Mouse (Mus musculus) kidney, postnatal 4 days (tissue): ENCODE measurements around the gene Kalrn.
A peak's percentile ranks its signal among the peaks of the same experiment; 100 is the strongest.

Experiments used
- DNase-seq, 2 experiments: peaks; one replicate each; pipeline ENCODE4 v3.0.0; 2021; ENCODE audit warnings: mixed read lengths in 2 of 2

Gene Kalrn

DNA sequence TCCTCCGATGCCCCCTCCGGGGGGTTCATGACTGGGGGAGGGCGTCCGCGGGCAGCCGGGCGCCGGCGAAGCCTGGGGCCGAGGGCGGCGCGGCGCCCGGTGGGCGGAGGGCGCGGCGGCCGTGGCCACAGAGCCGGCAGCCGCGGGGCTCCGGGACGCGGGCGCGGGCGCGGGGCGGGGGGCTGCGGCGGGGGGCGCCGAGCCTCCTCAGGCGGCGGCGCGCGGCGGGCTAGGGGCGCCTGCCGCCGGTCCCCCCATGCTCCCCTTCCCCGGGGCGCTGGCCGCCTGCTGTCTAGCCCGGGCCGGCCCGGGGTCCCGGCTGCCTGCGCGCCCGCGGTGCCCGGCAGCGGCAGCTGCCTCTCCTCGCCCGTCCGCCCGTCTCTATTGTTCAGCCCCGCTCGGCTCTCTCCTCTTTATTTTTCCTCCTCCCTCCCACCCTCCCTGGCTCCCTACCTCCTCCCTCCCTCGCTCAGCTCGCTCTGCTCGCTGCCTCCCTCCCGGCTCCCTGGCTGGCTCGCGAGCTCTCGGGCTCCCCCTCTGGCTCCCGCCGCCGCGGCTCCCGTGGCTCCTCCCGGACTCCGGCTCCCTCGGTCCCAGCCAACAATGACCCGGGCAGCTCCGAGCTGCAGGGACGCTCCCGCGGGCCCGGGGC is at the start of gene Kalrn:
Gene Kalrn (minus strand): TSS at position 382 of the 652 bp plus-strand sequence.
- peak; percentile 94 to 95 for DNase-seq

DNA sequence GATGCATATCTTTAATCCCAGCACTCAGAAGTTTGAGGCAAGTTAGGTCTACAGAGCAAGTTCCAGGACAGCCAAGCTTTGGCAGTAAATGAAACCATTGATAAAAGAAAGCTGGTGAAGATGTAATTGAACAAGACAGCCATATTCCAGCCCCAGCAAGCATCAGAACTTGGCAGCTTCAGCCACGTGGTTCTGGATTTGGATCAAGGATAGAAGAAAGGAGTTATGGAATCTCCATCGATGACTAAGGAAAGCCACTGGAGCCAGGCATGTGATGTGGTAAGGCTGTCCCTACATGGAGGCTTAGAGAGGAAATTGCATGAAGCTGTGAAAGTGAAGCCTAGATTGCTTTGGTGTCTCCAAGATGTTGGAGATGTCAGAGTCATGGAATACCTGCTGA is 40.7 kb upstream of the Kalrn start:
- DNase-seq = no peak

DNA sequence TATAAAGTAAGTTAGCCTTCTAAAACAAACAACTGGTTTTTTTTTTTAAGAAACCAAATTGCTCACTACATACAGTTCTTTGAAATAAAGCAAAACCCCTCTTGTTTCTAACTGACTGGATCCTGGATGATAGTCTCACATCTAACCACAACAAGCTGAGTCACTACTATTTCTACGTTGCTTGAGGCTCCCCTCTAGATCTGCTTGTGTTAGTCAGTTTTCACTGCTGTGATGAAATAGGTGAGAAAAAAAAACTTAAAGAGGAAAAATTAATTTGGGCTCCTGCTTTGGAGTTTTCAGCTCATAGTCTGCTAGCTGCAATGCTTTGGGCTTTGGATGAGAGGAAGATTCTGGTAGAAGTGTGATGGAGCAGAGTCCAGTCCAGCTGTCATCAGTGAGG is 36.8 kb upstream of the Kalrn start:
- no peak for DNase-seq

DNA sequence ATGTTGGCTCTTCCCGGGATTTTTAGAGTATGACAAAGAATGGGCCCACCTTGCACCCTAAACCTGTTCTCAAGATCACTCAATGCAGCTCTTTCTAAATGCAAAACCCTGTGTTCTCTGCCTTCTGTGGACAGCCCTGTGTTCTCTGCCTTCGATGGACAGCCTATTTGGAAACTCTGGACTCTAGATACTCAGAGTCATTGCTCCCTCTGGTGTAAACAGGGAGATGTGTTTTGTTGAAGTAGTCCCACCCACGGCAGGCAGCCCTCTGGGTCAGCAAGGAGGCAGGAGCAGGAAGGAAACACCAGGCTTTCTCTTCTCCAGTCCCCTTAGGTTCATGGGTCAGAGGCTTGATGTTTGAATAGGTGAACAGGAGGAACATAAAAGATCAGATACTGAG is 32.3 kb upstream of the Kalrn start:
- peak; percentile 53 to 68 for DNase-seq

- DNase-seq = no peak
These were observed 30.5 kb upstream of the Kalrn start for GRCm38 (mm10) chr16:34603854-34604253.

DNA sequence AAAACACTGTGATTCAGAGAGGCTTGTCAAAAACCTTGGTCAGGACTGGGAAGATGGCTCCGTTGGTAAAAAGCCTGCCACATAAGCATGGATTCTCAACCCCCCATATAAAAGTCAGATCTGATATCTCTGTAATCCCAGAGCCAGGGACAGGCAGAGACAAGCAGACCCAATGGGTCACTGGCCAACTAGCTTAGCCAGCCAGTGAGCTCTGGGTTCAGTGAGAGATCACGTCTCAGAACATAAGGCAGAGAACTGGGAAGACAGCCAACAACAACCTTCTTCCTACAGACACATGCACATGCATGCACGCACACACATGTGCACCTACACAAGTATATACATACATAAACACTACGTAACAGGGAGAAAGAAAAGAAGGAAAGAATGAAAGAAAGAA is 29.7 kb upstream of the Kalrn start:
- DNase-seq = no peak

DNA sequence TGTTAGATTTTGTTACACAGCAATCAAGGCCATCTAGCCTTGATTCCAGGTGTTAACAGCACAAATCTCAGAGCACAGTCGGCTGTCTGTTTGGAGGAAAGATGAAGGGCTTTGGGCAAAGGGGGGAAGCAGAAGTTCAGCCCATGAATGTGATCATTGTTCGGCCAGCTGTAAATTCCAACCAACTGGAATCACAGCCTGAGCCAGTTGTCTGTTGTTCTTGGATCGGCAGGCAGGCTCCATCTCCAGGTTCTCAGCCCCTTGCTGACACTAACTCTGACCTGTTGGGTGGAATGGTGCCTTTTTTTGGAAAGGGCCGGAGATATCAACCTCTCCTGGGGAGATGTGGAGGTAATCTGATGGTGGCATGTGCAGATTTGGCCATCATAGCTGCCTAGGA is 28.6 kb upstream of the Kalrn start:
- no peak for DNase-seq

- DNase-seq = no peak
These were observed 22.0 kb upstream of the Kalrn start for GRCm38 (mm10) chr16:34595294-34595693.

- no peak for DNase-seq
These were observed 21.4 kb upstream of the Kalrn start for GRCm38 (mm10) chr16:34594597-34595262.

DNA sequence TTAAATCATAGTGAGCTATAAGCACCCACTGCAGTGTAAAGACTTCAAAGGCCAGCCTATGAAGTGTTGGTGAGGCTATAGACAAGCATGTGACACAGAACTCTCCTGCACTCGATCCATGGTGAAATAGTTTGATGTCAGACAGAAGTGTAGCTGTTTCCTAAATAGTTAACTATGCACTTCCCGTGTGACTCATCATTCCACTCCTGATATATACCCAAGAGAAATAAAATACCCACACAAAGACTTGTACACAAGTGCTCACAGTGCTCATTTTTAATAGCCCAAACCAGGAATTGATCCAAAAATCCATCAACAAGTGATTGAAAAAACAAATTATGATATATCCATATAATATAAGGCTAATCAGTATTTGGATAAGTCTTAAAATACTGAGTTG is 19.4 kb upstream of the Kalrn start:
- DNase-seq = no peak

DNA sequence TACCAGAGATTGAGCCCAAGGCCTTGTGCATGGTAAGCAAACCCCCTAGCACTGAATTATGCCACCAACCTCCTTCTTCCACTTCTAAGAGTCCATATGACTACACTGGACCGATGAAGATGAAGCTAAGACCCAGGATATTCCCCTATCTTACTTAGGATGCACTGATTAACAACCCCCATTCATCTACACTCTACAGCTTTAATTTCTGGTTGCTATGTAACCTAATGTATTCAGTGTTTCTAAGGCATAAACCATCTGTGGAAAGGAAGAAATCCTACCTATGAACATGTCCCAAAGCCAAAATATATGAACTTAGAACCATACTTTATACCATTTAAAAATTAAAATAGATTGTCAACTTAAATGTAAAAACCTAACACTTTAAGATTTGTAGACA is 18.6 kb upstream of the Kalrn start:
- DNase-seq = no peak

DNA sequence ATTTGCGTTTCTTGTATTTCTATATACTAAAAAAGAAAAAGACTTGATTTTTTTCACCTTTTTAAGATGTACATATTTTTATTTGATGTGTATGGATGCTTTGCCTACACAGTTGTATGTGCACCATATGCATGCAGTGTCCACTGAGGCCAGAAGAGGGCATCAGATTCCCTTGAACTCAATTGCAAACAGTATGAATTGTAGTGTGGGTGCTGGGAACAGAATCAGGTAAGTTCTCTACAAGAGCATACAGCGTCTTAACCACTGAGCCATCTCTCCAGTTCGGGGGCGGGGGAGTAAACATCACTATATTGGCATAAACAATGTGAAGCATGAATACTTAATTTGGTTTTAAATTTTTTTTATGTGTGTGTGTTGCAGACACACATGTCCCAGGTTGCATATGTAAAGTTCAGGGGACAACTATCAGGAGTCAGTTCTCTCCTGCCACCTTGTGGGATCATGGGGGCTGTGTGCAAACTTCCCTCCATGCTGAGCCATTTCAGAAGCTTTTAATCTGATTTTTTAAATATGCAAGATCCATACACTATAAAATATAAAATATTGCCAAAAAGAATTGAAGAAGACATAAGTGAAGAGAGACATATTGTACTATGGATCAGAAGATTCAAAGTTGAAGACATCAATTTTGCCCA is 6.5 kb upstream of the Kalrn start:
- no peak for DNase-seq

- DNase-seq = no peak
These were observed 642 bp upstream of the Kalrn start for GRCm38 (mm10) chr16:34573856-34574491.

GRCm38 (mm10) chr16:34572406-34573150 is 754 bp downstream of the Kalrn start:
- DNase-seq = peak; percentile 58 to 68

DNA sequence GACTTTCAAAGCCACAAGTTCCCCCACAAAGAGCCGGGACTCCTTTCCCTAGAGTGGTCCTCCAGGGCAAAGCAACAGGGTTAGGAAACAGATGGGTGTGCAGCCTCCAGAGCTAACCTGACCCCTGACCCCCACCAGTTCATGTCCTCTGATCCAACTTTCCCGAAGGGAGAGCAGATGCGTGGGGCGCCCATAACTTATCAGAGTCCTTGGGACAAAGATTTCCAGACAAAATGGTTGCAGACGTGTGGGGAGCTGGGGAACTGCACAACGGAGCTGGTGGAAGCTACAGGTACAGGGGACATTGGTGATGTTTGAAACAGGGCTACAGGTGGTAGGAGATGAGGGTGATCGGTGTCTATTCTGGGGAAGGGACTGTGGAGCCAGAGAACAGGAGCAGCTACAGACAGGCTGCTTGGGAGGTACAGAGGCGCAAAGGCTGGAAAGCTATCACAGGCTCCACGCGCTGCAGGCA is 1.4 kb downstream of the Kalrn start:
- DNase-seq = peak; percentile 40 to 59

- no peak for DNase-seq
These were observed 3.4 kb downstream of the Kalrn start for GRCm38 (mm10) chr16:34569897-34570296.

- no peak for DNase-seq
These were observed 4.5 kb downstream of the Kalrn start for GRCm38 (mm10) chr16:34568831-34569230.

DNA sequence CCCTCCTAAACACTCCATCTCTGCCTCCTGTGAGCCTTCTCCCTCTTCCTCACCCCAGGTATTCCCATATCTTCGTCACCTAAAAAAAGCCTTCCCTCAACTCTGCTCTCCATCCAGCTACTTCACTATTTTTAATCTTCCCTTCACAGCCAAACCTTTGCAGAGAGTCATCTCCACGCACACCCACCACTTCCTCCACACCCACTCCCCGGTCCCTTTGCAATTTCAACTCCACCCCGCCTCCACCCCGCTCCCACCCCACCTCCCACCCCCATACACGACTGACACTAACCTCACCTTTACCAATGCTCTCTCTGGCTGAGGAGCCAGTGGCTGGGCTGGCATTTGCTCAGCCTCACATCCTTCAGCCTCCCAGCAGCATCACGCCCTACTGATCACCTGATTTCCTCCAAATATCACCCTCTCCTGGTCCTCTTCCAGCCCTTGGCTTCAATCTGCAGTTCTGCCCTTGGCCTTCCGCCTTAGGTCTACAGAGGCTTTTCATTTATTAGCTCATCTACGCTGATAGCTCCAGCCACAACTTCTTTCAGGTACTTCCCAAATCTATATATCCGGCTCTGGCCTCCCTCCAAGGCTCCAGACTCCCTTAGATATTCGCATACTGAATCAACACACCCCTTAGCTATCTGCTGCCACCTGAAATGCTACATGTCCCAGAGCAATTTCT is 9.6 kb downstream of the Kalrn start:
- no peak for DNase-seq

GRCm38 (mm10) chr16:34561734-34562135 is 11.6 kb downstream of the Kalrn start:
- no peak for DNase-seq

DNA sequence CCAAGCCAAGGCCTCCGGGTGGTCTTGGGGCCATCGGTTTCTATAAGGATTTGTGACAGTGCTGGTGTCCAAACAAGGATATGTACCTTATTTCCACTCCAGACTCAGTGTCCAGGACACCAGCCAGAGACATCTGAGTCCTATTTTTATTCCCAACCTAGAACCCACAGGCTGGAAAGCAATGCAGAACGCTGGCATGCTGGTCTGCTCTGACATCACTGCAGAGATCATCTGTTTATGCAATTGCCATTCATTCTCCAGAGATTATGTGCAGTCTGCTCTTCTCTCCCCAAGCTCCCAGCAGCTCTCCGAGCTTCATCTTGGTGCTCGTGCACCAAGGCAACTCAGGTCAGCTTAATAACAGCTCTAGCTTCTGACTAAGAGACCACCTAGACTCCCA is 12.5 kb downstream of the Kalrn start:
- no peak for DNase-seq

- DNase-seq = no peak
These were observed 12.9 kb downstream of the Kalrn start for GRCm38 (mm10) chr16:34560411-34560810.

DNA sequence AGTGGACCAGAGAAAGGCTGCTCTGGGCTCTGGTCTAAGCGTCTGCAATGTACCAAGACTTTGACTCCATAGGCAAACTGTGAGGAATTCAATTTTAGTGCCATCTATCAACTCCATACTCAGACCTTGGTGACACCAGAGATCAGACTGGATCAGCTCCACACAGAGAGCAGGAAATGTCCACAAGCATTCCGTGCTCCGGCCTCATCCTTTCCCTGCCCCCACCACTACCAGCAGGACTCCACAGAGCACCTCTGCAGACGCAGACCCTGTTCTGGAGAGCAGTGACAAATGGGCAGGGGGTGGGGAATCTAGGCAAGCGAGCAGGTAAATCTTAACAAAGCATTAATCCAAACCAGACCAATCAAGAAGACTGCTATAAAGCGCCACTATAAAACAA is 15.4 kb downstream of the Kalrn start:
- DNase-seq = no peak
